Mouse (Mus musculus) midbrain, embryonic 11.5 days (tissue): ENCODE measurements around the gene Tyr. TPM values are rescaled to one million over a fixed set of nuclear protein-coding genes. Genes with fewer than 3 reads are reported as not detected.

Experiments
- polyA plus RNA-seq: library from polyadenylated mRNA; unstranded; fragments of >200 nt; fragmentation: Nextera tagmentation; extraction: Ambion mirVana; gene quantifications from 2 replicates; pipeline ENCODE4 v1.2.1, GENCODE M21; 2014

The Tyr gene
- polyA plus RNA-seq, 1 experiment from 2014 or later = 0.18 TPM

Other genes starting within 250 kb of the Tyr start
- gene Nox4, start 247.4 kb downstream of the Tyr start, polyA plus RNA-seq = 3.0 and 3.6 TPM in 2 replicates
- gene Grm5, start 90.7 kb upstream of the Tyr start, polyA plus RNA-seq = 0.23 and 0.50 TPM in 2 replicates